Mouse (Mus musculus) left cerebral cortex, adult 2 months (tissue): ENCODE measurements around the gene Stk4. TPM values are rescaled to one million over a fixed set of nuclear protein-coding genes. Genes with fewer than 3 reads are reported as not detected.
A peak's percentile ranks its signal among the peaks of the same experiment; 100 is the strongest.

Experiments
- DNase-seq, 2 experiments: peaks; one replicate each; pipeline ENCODE4 v3.0.0; 2021 to 2022; ENCODE audit warnings: low spot score in 2 of 2, mixed read lengths in 1 of 2; ENCODE audit errors: extremely low spot score in 1 of 2
- H3K27ac ChIP-seq: fragments of 200-600 bp; 2 replicates; pipeline ENCODE4 v1.8.1; 2022
- H3K4me3 ChIP-seq: fragments of 200-600 bp; 2 replicates; pipeline ENCODE4 v1.8.1; 2022
- CTCF ChIP-seq: fragments of 200-600 bp; IDR thresholded peaks from 2 replicates; pipeline ENCODE4 v1.8.1; 2022; ENCODE audit warnings: antibody characterized with exemption, mild to moderate bottlenecking, moderate library complexity
- intact Hi-C: fragments of 180-260 bp; cut with DNase I; formaldehyde crosslinking; loops from one replicate; pipeline ENCODE4 v1.15.1; 2025
- total RNA-seq, 2 experiments: library from RNA; stranded (reverse); gene quantifications; 2 replicates each; pipeline ENCODE4 v1.2.3; 2021

Gene Stk4
- total RNA-seq, 2 experiments from 2014 or later, result 32.4 to 41.9 TPM

GRCm38 (mm10) chr2:164137754-164138153 lies 67.6 kb downstream of the Stk4 start:
- H3K27ac ChIP-seq, result peak overlapping the region; percentile 70
- intact Hi-C loops, result loop anchor here (2.0 kb wide), 2 partner anchors 33 to 269 kb away; partner anchors contain the start of gene Kcns1
- peak in 1 of 2 experiments; percentile 32 for DNase-seq
- no peak for TF ChIP-seq CTCF
- H3K4me3 ChIP-seq, result no peak overlapping the region

- TF ChIP-seq CTCF, result no peak
- peak; percentile 22 to 27 for DNase-seq
- Histone ChIP-seq H3K27ac (peak overlapping the region; percentile 66), H3K4me3 (no peak overlapping the region)
- intact Hi-C loops, result no loop called here
Measured at GRCm38 (mm10) chr2:164142021-164142420, 71.9 kb downstream of the Stk4 start.

- Histone ChIP-seq H3K27ac (no peak overlapping the region), H3K4me3 (no peak overlapping the region)
- intact Hi-C loops, result no loop called here
- DNase-seq, result no peak
- TF ChIP-seq CTCF, result no peak
Measured at GRCm38 (mm10) chr2:164144025-164144424, 73.9 kb downstream of the Stk4 start.

GRCm38 (mm10) chr2:164144541-164144940 lies 74.4 kb downstream of the Stk4 start:
- no peak for TF ChIP-seq CTCF
- Histone ChIP-seq H3K4me3 (no peak overlapping the region), H3K27ac (no peak overlapping the region)
- intact Hi-C loops, result no loop called here
- DNase-seq, result no peak

GRCm38 (mm10) chr2:164146556-164146955 lies 76.4 kb downstream of the Stk4 start:
- no peak for DNase-seq
- Histone ChIP-seq H3K4me3 (no peak overlapping the region), H3K27ac (no peak overlapping the region)
- intact Hi-C loops, result no loop called here
- no peak for TF ChIP-seq CTCF

- intact Hi-C loops, result no loop called here
- TF ChIP-seq CTCF, result no peak
- Histone ChIP-seq H3K27ac (no peak overlapping the region), H3K4me3 (no peak overlapping the region)
- DNase-seq, result no peak
Measured at GRCm38 (mm10) chr2:164150086-164150760, 80.1 kb downstream of the Stk4 start.

GRCm38 (mm10) chr2:164152341-164152740 lies 82.2 kb downstream of the Stk4 start:
- H3K4me3 ChIP-seq, result no peak overlapping the region
- intact Hi-C loops, result no loop called here
- H3K27ac ChIP-seq, result no peak overlapping the region
- no peak for DNase-seq
- TF ChIP-seq CTCF, result no peak

- intact Hi-C loops, result no loop called here
- no peak for TF ChIP-seq CTCF
- Histone ChIP-seq H3K27ac (no peak overlapping the region), H3K4me3 (no peak overlapping the region)
- DNase-seq, result no peak
Measured at GRCm38 (mm10) chr2:164154007-164154406, 83.9 kb downstream of the Stk4 start.

- intact Hi-C loops, result no loop called here
- TF ChIP-seq CTCF, result no peak
- Histone ChIP-seq H3K4me3 (no peak overlapping the region), H3K27ac (no peak overlapping the region)
- no peak for DNase-seq
Measured at GRCm38 (mm10) chr2:164156158-164156557, 86.0 kb downstream of the Stk4 start.

GRCm38 (mm10) chr2:164158838-164159237 lies 88.7 kb downstream of the Stk4 start:
- DNase-seq, result no peak
- intact Hi-C loops, result no loop called here
- no peak overlapping the region for H3K4me3 ChIP-seq

GRCm38 (mm10) chr2:164161515-164162055 lies 91.5 kb downstream of the Stk4 start:
- DNase-seq, result no peak
- intact Hi-C loops, result no loop called here
- H3K27ac ChIP-seq, result no peak overlapping the region
- no peak overlapping the region for H3K4me3 ChIP-seq
- TF ChIP-seq CTCF, result no peak

More at GRCm38 (mm10) chr2:164158838-164159237, 88.7 kb downstream of the Stk4 start:
- H3K27ac ChIP-seq, result no peak overlapping the region
- TF ChIP-seq CTCF, result no peak

GRCm38 (mm10) chr2:164164941-164165340 lies 94.8 kb downstream of the Stk4 start:
- DNase-seq, result no peak
- intact Hi-C loops, result no loop called here
- Histone ChIP-seq H3K27ac (no peak overlapping the region), H3K4me3 (no peak overlapping the region)
- no peak for TF ChIP-seq CTCF
